Mouse (Mus musculus) forebrain, embryonic 11.5 days (tissue): ENCODE measurements at regions not wholly inside any gene's neighbourhood (a gene's known extent, or its start where the extent isn't known, plus 50 kb on each side); places are given as distances from the start of the nearest gene placed in this dataset.

ENCODE experiments used
- ATAC-seq: fragments of 200-750 bp; cut with Nextera tagmentation; replicated peaks from 2 replicates; pipeline ENCODE4 v1.8.0; 2017; ENCODE audit warnings: moderate TSS enrichment; ENCODE audit not compliant: low FRiP score
- DNase-seq: peaks from one replicate; pipeline ENCODE4 v3.0.0-alpha.2; 2017; ENCODE audit warnings: low spot score
- H3K27ac ChIP-seq: fragments of 300-500 bp; sonication (generic); 2 replicates; pipeline ENCODE4 v1.5.1; 2014; ENCODE audit warnings: low read depth, low read length
- H3K27me3 ChIP-seq: fragments of 300-500 bp; sonication (generic); 2 replicates; pipeline ENCODE4 v1.6.1; 2014; ENCODE audit warnings: mild to moderate bottlenecking, low read length, mixed read lengths; ENCODE audit not compliant: control insufficient read depth, insufficient read depth
- H3K36me3 ChIP-seq: fragments of 300-500 bp; sonication (generic); 2 replicates; pipeline ENCODE4 v1.6.1; 2014; ENCODE audit warnings: mild to moderate bottlenecking, low read length, moderate library complexity, mixed read lengths; ENCODE audit not compliant: control insufficient read depth, insufficient read depth
- H3K4me1 ChIP-seq: fragments of 300-500 bp; sonication (generic); replicated peaks from 2 replicates; pipeline ENCODE4 v1.6.1; 2014; ENCODE audit warnings: low read length, mixed read lengths; ENCODE audit not compliant: control insufficient read depth, insufficient read depth
- H3K4me2 ChIP-seq: fragments of 300-500 bp; sonication (generic); 2 replicates; pipeline ENCODE4 v1.6.1; 2014; ENCODE audit warnings: low read depth, mild to moderate bottlenecking, low read length, moderate library complexity, mixed read lengths; ENCODE audit not compliant: severe bottlenecking
- H3K4me3 ChIP-seq: fragments of 300-500 bp; sonication (generic); 2 replicates; pipeline ENCODE4 v1.5.1; 2014; ENCODE audit warnings: low read depth, low read length
- H3K9ac ChIP-seq: fragments of 300-500 bp; sonication (generic); 2 replicates; pipeline ENCODE4 v1.6.1; 2014; ENCODE audit warnings: low read length
- H3K9me3 ChIP-seq: fragments of 300-500 bp; sonication (generic); 2 replicates; pipeline ENCODE4 v1.6.1; 2016; ENCODE audit warnings: low read length, mixed read lengths; ENCODE audit not compliant: control insufficient read depth
- WGBS: fragments of 180-500 bp; shearing (Covaris S2); extraction: QIAGEN DNeasy Blood & Tissue Kit; methylation state at CpG from one replicate; pipeline ENCODE4 v1.1.7; 2014; 5-methylcytosine and 5-hydroxymethylcytosine counted together

DNA sequence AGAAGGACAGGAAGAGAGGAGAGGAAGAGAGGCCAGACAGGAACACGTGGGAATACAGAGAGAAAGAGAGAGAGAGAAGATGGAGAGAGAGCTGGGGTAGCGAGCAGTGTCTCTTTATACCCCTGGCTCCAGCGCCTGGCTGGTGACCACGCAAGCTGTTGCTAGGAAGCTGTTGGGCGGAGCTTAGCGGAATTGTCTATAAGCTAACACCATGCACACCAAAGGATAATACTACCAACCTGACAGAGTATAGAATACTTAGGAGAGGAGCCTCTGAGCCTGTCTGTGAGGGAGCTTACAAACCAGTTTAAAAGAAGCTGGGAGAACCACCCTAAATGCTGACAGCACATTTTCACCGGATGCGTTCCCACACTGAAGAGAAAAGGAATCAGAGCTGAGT lies 100.2 kb upstream of the Kctd3 start:
- Histone ChIP-seq H3K27ac (no peak overlapping the region), H3K9ac (no peak overlapping the region), H3K4me1 (no peaks in the 10 kb centered on the region), H3K4me3 (no peak overlapping the region), H3K27me3 (no peaks in the 10 kb centered on the region), H3K4me2 (no peak overlapping the region), H3K9me3 (no peaks in the 10 kb centered on the region), H3K36me3 (no peaks in the 10 kb centered on the region)
- WGBS, result 55% methylated on average over 8 of the region's 8 CpGs
- ATAC-seq, result no peak
- no peak for DNase-seq

DNA sequence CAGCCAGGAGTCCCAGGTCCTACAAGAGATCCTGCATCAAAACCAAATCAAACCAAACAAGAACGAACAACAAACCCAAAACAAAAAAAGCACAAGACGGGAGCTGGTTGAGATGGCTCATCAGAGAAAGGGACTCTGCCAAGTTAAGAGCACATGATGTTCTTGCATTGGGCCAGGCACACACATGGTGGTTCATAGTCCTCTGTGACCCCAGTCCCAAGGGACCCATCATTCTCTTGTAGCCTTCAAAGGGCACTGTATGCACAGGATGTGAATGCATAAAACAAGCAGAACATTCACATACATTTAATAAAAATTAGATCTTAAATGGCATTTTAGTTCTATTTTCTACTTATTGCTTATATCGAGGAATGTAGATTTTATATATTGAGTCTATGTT lies 99.5 kb upstream of the Kctd3 start:
- no peak for DNase-seq
- no peaks in the 10 kb centered on the region for H3K36me3 ChIP-seq
- H3K9me3 ChIP-seq, result no peaks in the 10 kb centered on the region
- no peaks in the 10 kb centered on the region for H3K27me3 ChIP-seq
- no peak overlapping the region for H3K4me3 ChIP-seq
- H3K4me1 ChIP-seq, result no peaks in the 10 kb centered on the region
- WGBS, result 95% methylated on average over 3 of the region's 3 CpGs
- no peak overlapping the region for H3K4me2 ChIP-seq
- no peak overlapping the region for H3K27ac ChIP-seq
- H3K9ac ChIP-seq, result no peak overlapping the region
- ATAC-seq, result no peak

GRCm38 (mm10) chr1:189105276-189105675 lies 97.6 kb upstream of the Kctd3 start:
- no peak for ATAC-seq
- no peak overlapping the region for H3K4me2 ChIP-seq
- WGBS, result 89% methylated on average over 4 of the region's 4 CpGs
- H3K9me3 ChIP-seq, result no peaks in the 10 kb centered on the region
- no peak overlapping the region for H3K27ac ChIP-seq
- no peak overlapping the region for H3K4me3 ChIP-seq
- no peak overlapping the region for H3K9ac ChIP-seq
- no peaks in the 10 kb centered on the region for H3K36me3 ChIP-seq
- no peaks in the 10 kb centered on the region for H3K4me1 ChIP-seq
- DNase-seq, result no peak
- no peaks in the 10 kb centered on the region for H3K27me3 ChIP-seq

DNA sequence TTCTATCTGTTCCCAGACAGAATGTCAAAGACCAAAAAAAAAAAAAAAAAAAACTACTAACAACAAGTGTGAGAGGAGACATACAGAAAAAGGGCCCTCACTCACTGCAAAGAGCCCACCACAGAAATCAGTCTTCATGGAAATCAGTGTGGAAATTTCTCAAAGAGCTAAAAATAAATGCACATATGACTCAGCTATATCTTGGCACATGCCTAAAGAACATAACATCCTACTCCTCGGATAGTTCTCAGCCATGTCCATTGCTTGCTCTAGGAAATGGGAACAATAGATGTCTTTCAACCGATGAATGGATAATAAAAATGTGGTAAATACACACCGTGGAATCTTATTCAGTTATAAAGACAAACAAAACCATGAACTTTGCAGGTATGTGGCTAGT lies 95.1 kb upstream of the Kctd3 start:
- H3K4me3 ChIP-seq, result no peak overlapping the region
- H3K9ac ChIP-seq, result no peak overlapping the region
- no peaks in the 10 kb centered on the region for H3K27me3 ChIP-seq
- ATAC-seq, result no peak
- WGBS, result 86% methylated on average over 3 of the region's 3 CpGs
- H3K27ac ChIP-seq, result no peak overlapping the region
- no peaks in the 10 kb centered on the region for H3K36me3 ChIP-seq
- DNase-seq, result no peak
- no peaks in the 10 kb centered on the region for H3K4me1 ChIP-seq
- no peak overlapping the region for H3K4me2 ChIP-seq
- no peaks in the 10 kb centered on the region for H3K9me3 ChIP-seq

GRCm38 (mm10) chr1:189099121-189099520 lies 91.5 kb upstream of the Kctd3 start:
- 72% methylated on average over 2 of the region's 2 CpGs for WGBS
- DNase-seq (no peak), ATAC-seq (no peak)
- H3K27ac ChIP-seq, result no peak overlapping the region
- H3K4me2 ChIP-seq, result no peak overlapping the region
- H3K27me3 ChIP-seq, result no peaks in the 10 kb centered on the region
- no peak overlapping the region for H3K4me3 ChIP-seq
- no peaks in the 10 kb centered on the region for H3K4me1 ChIP-seq
- no peaks in the 10 kb centered on the region for H3K36me3 ChIP-seq
- no peak overlapping the region for H3K9ac ChIP-seq
- H3K9me3 ChIP-seq, result no peaks in the 10 kb centered on the region

DNA sequence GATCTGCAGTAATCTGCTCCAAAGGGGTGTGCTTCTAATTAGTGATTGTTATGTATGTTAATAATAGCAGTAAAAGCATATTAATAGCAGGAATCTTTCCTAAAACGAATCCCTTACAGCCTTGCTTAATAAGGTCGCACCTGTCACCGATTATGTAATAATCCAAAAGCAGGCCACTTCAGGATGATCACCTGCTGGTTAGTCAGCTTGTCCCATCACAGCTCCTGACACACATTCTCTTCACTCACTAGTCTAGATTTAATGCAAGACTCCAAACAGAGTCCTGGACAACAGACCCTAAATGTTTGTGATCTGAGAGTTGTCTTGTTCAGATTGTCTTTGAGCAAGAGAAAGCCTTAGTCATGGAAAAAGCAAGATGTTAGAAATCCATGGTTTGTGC lies 85.2 kb upstream of the Kctd3 start:
- Histone ChIP-seq H3K27me3 (no peaks in the 10 kb centered on the region), H3K4me2 (no peak overlapping the region), H3K4me3 (no peak overlapping the region), H3K9me3 (no peaks in the 10 kb centered on the region), H3K4me1 (no peaks in the 10 kb centered on the region), H3K9ac (no peak overlapping the region), H3K36me3 (no peaks in the 10 kb centered on the region), H3K27ac (no peak overlapping the region)
- 87% methylated on average over 3 of the region's 3 CpGs for WGBS
- no peak for ATAC-seq
- no peak for DNase-seq

DNA sequence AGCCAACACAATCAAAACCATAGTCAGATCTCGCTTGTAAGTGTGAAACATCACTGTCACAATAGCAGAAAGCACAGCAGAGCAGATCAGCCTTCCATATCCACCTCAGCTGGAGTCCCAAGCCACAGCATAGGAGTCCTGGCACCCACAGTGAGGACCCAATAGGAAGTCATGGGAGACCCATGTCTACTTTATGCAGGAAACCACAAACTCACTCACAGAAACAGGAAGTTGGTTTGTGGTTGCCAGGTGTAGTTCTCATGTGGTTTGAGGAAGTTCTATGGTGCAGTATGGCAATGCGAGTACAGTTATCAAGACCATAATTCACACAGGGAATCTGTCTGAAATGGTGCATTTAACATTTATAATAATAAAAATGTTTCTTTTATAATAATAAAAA lies 77.6 kb upstream of the Kctd3 start:
- no peaks in the 10 kb centered on the region for H3K9me3 ChIP-seq
- no peak overlapping the region for H3K4me2 ChIP-seq
- no peak overlapping the region for H3K9ac ChIP-seq
- H3K36me3 ChIP-seq, result no peaks in the 10 kb centered on the region
- H3K27ac ChIP-seq, result no peak overlapping the region
- ATAC-seq, result no peak
- 88% methylated on average over 2 of the region's 2 CpGs for WGBS
- H3K4me3 ChIP-seq, result no peak overlapping the region
- DNase-seq, result no peak
- H3K27me3 ChIP-seq, result no peaks in the 10 kb centered on the region
- H3K4me1 ChIP-seq, result no peaks in the 10 kb centered on the region

DNA sequence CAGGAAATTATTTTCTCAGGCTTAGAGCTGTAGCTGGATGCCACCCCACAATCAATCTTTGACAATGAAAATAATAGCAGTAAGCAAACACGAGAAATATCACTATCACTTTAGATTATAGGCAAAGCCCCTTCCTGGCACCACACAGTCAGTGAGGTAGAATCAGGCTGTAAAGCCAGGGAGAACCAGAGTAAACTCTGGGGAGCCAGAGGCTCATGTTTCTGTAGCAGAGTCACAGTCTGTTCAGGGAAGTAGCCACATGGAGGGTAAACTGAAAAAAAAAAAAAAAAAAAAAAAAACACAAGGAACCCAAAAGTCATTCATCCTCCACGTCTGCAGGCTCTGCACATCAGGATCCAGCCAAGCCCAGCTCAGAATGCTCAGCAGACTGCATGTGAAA lies 73.6 kb upstream of the Kctd3 start:
- H3K27me3 ChIP-seq, result no peaks in the 10 kb centered on the region
- 69% methylated on average over 2 of the region's 2 CpGs for WGBS
- H3K4me2 ChIP-seq, result no peak overlapping the region
- no peaks in the 10 kb centered on the region for H3K36me3 ChIP-seq
- DNase-seq (no peak), ATAC-seq (no peak)
- no peaks in the 10 kb centered on the region for H3K9me3 ChIP-seq
- no peak overlapping the region for H3K4me3 ChIP-seq
- no peak overlapping the region for H3K27ac ChIP-seq
- H3K4me1 ChIP-seq, result no peaks in the 10 kb centered on the region
- no peak overlapping the region for H3K9ac ChIP-seq

DNA sequence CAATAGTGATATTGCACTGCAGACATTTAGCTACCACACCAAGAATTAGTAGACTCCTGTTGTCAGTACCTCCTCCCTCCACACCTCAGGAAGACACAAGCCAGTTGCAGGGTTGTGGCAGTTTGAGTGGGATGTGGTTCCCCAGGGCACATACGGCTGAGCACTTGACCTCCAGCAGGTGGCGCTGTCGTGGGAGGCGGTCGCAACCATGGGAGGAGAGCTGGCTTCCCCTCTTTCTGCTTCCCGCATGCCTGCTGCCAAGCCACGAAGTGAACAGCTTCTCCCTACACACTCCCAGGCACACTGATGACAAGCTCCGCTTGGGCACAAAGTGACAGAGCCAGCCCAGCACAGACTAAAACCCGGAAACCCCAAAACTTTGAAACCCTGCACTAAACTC lies 73.2 kb upstream of the Kctd3 start:
- DNase-seq (peak; percentile 89), ATAC-seq (peak; percentile 85)
- H3K4me1 ChIP-seq, result no peaks in the 10 kb centered on the region
- WGBS, result 24% methylated on average over 9 of the region's 9 CpGs
- H3K36me3 ChIP-seq, result no peaks in the 10 kb centered on the region
- H3K4me2 ChIP-seq, result no peak overlapping the region
- no peak overlapping the region for H3K9ac ChIP-seq
- no peaks in the 10 kb centered on the region for H3K9me3 ChIP-seq
- no peaks in the 10 kb centered on the region for H3K27me3 ChIP-seq
- H3K27ac ChIP-seq, result no peak overlapping the region
- no peak overlapping the region for H3K4me3 ChIP-seq
